Mouse (Mus musculus) cortical plate, adult 2 months (tissue): Measurements from ENCODE around the gene 4922502D21Rik.

Experiments used
- CTCF ChIP-seq: fragments of 200-500 bp; IDR thresholded peaks from 2 replicates; pipeline ENCODE4 v1.5.1; 2011; ENCODE audit warnings: mild to moderate bottlenecking, control low read depth, low read length; ENCODE audit not compliant: insufficient read depth; ENCODE audit errors: extremely low read depth
- POLR2A ChIP-seq: fragments of 200-500 bp; IDR thresholded peaks from 2 replicates; pipeline ENCODE4 v1.6.1; 2011; ENCODE audit warnings: mild to moderate bottlenecking, low read length, control low read depth; ENCODE audit not compliant: insufficient read depth; ENCODE audit errors: extremely low read depth

DNA sequence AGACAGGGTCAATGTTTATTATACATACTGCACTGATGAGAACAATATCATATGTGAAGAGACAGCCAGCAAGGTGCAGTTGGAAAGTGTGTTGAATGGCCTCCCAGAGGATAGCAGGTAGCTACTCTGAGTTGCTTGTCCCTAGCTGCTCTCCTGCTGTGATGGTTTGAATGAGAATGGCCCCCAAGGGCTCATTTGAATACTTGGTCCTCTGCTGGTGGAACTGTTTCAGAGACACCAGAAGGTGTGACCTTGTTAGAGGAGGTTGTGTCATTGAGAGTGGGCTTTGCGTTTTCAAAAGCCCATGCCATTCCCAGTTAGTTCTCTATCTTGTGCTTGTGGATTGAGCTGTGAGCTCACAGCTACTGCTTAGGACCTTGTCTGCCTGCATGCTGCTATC is 32.3 kb upstream of the 4922502D21Rik start:
- TF ChIP-seq CTCF: no peak
- TF ChIP-seq POLR2A: no peak
